Mouse (Mus musculus): ENCODE measurements around the gene Fxn. TPM values are rescaled to one million over a fixed set of nuclear protein-coding genes. Genes with fewer than 3 reads are reported as not detected.

The Fxn gene
- polyA plus RNA-seq (2012; ENCODE audit: insufficient read depth, insufficient read length, low replicate concordance, missing spikeins) = not detected in 2 replicates

- Histone ChIP-seq H3K4me3 (ENCODE audit: insufficient read depth, low read depth, low read length) (peak within 1 kb of the TSS; percentile 79), H3K27ac (ENCODE audit: insufficient read depth, low read depth, low read length) (peak within 1 kb of the TSS; percentile 69), H3K4me1 (ENCODE audit: control insufficient read depth, insufficient read depth, low read length) (no peaks in the 10 kb centered on the region)
- TF ChIP-seq POLR2A (IDR thresholded peaks at IDR 0.05; ENCODE audit: insufficient read depth, low read depth, low read length) (no peak), CTCF (IDR thresholded peaks at IDR 0.05; ENCODE audit: insufficient read depth, low read depth, low read length) (no peak)
- WGBS = 4% methylated on average over 16 of the region's 22 CpGs
Measured at GRCm38 (mm10) chr19:24280601-24281228, at the start of gene Fxn. Gene Fxn (minus strand): TSS chr19:24280605.

- H3K27ac ChIP-seq (ENCODE audit: insufficient read depth, low read depth, low read length) = no peak overlapping the region
- TF ChIP-seq CTCF (IDR thresholded peaks at IDR 0.05; ENCODE audit: insufficient read depth, low read depth, low read length) (no peak), POLR2A (IDR thresholded peaks at IDR 0.05; ENCODE audit: insufficient read depth, low read depth, low read length) (no peak)
- peaks cover 2% of the 10 kb centered on the region; the same call in 1 of the 2 replicates for H3K4me1 ChIP-seq (ENCODE audit: control insufficient read depth, insufficient read depth, low read length)
- WGBS = 87% methylated on average over 2 of the region's 2 CpGs
- no peak overlapping the region for H3K4me3 ChIP-seq (ENCODE audit: insufficient read depth, low read depth, low read length)
Measured at GRCm38 (mm10) chr19:24327921-24328320, 47.5 kb upstream of the Fxn start.

- Histone ChIP-seq H3K27ac (ENCODE audit: insufficient read depth, low read depth, low read length) (no peak overlapping the region), H3K4me1 (ENCODE audit: control insufficient read depth, insufficient read depth, low read length) (peaks cover 2% of the 10 kb centered on the region; the same call in 1 of the 2 replicates), H3K4me3 (ENCODE audit: insufficient read depth, low read depth, low read length) (no peak overlapping the region)
- WGBS = 75% methylated on average over 1 of the region's 1 CpGs
- TF ChIP-seq POLR2A (IDR thresholded peaks at IDR 0.05; ENCODE audit: insufficient read depth, low read depth, low read length) (no peak), CTCF (IDR thresholded peaks at IDR 0.05; ENCODE audit: insufficient read depth, low read depth, low read length) (no peak)
Measured at GRCm38 (mm10) chr19:24326969-24327368, 46.6 kb upstream of the Fxn start.

- TF ChIP-seq POLR2A (IDR thresholded peaks at IDR 0.05; ENCODE audit: insufficient read depth, low read depth, low read length) (no peak), CTCF (IDR thresholded peaks at IDR 0.05; ENCODE audit: insufficient read depth, low read depth, low read length) (no peak)
- WGBS = 59% methylated on average over 6 of the region's 6 CpGs
- no peak overlapping the region for H3K4me3 ChIP-seq (ENCODE audit: insufficient read depth, low read depth, low read length)
- H3K27ac ChIP-seq (ENCODE audit: insufficient read depth, low read depth, low read length) = no peak overlapping the region
- H3K4me1 ChIP-seq (ENCODE audit: control insufficient read depth, insufficient read depth, low read length) = peaks cover 2% of the 10 kb centered on the region; the same call in 1 of the 2 replicates
Measured at GRCm38 (mm10) chr19:24325692-24326091, 45.3 kb upstream of the Fxn start.

GRCm38 (mm10) chr19:24323841-24324613 is 43.6 kb upstream of the Fxn start:
- TF ChIP-seq CTCF (IDR thresholded peaks at IDR 0.05; ENCODE audit: insufficient read depth, low read depth, low read length) (no peak), POLR2A (IDR thresholded peaks at IDR 0.05; ENCODE audit: insufficient read depth, low read depth, low read length) (no peak)
- Histone ChIP-seq H3K4me1 (ENCODE audit: control insufficient read depth, insufficient read depth, low read length) (peaks cover 2% of the 10 kb centered on the region; the same call in 1 of the 2 replicates), H3K4me3 (ENCODE audit: insufficient read depth, low read depth, low read length) (no peak overlapping the region), H3K27ac (ENCODE audit: insufficient read depth, low read depth, low read length) (no peak overlapping the region)
- 66% methylated on average over 10 of the region's 10 CpGs for WGBS

- H3K4me1 ChIP-seq (ENCODE audit: control insufficient read depth, insufficient read depth, low read length) = peaks cover 6% of the 10 kb centered on the region
- WGBS = 94% methylated on average over 8 of the region's 8 CpGs
- no peak overlapping the region for H3K4me3 ChIP-seq (ENCODE audit: insufficient read depth, low read depth, low read length)
- no peak overlapping the region for H3K27ac ChIP-seq (ENCODE audit: insufficient read depth, low read depth, low read length)
- TF ChIP-seq POLR2A (IDR thresholded peaks at IDR 0.05; ENCODE audit: insufficient read depth, low read depth, low read length) (no peak), CTCF (IDR thresholded peaks at IDR 0.05; ENCODE audit: insufficient read depth, low read depth, low read length) (no peak)
Measured at GRCm38 (mm10) chr19:24321900-24322311, 41.5 kb upstream of the Fxn start.

- Histone ChIP-seq H3K27ac (ENCODE audit: insufficient read depth, low read depth, low read length) (no peak overlapping the region), H3K4me1 (ENCODE audit: control insufficient read depth, insufficient read depth, low read length) (peaks cover 7% of the 10 kb centered on the region), H3K4me3 (ENCODE audit: insufficient read depth, low read depth, low read length) (no peak overlapping the region)
- TF ChIP-seq POLR2A (IDR thresholded peaks at IDR 0.05; ENCODE audit: insufficient read depth, low read depth, low read length) (no peak), CTCF (IDR thresholded peaks at IDR 0.05; ENCODE audit: insufficient read depth, low read depth, low read length) (no peak)
- 91% methylated on average over 6 of the region's 6 CpGs for WGBS
Measured at GRCm38 (mm10) chr19:24321211-24321899, 41.0 kb upstream of the Fxn start.

- TF ChIP-seq CTCF (IDR thresholded peaks at IDR 0.05; ENCODE audit: insufficient read depth, low read depth, low read length) (no peak), POLR2A (IDR thresholded peaks at IDR 0.05; ENCODE audit: insufficient read depth, low read depth, low read length) (no peak)
- peaks cover 8% of the 10 kb centered on the region for H3K4me1 ChIP-seq (ENCODE audit: control insufficient read depth, insufficient read depth, low read length)
- H3K4me3 ChIP-seq (ENCODE audit: insufficient read depth, low read depth, low read length) = no peak overlapping the region
- H3K27ac ChIP-seq (ENCODE audit: insufficient read depth, low read depth, low read length) = no peak overlapping the region
- 56% methylated on average over 10 of the region's 10 CpGs for WGBS
Measured at GRCm38 (mm10) chr19:24318172-24318571, 37.8 kb upstream of the Fxn start.

All from olfactory bulb, adult 2 months (tissue).